Mouse (Mus musculus) liver, embryonic 14.5 days (tissue): Measurements from ENCODE around the gene Kcnq5.

ENCODE experiments used
- CTCF ChIP-seq: IDR thresholded peaks from 2 replicates; pipeline ENCODE4 v1.5.1; 2016; ENCODE audit warnings: antibody characterized with exemption, low read depth, control low read depth
- EP300 ChIP-seq: IDR thresholded peaks from 2 replicates; pipeline ENCODE4 v1.6.1; 2016; ENCODE audit warnings: antibody characterized with exemption, low read depth

DNA sequence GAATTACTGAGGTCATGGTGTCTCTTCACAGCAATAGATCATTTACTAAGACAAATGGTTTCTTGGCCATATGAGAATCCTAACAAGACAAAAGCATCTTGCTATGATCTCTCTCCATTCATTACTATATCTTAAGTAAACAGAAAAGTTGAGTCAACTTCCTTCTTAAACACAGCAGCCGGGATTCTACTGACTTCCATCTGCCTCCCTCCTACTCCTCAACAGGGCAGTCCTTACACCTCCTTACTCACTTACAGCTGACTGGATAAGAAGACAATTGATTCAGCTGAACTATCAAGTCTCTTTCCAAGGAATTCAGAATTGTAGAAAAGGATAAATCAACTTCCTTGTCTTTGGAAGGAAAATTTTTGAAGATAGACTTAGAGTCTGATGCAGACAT lies 232.6 kb downstream of the Kcnq5 start:
- no peak for TF ChIP-seq CTCF
- TF ChIP-seq EP300: no peak
